Mouse (Mus musculus) spleen, adult 2 months (tissue): ENCODE measurements around the gene Ddx1.

Experiments
- CTCF ChIP-seq: fragments of 200-500 bp; IDR thresholded peaks from 2 replicates; pipeline ENCODE4 v1.5.1; 2011; ENCODE audit warnings: mild to moderate bottlenecking, inconsistent platforms; ENCODE audit not compliant: insufficient read depth, insufficient read length, insufficient replicate concordance; ENCODE audit errors: extremely low read depth
- POLR2A ChIP-seq: fragments of 200-500 bp; IDR thresholded peaks from 2 replicates; pipeline ENCODE4 v1.6.1; 2011; ENCODE audit warnings: low read depth, low read length, inconsistent platforms

GRCm38 (mm10) chr12:13211746-13212482 lies 37.1 kb downstream of the Ddx1 start:
- no peak for TF ChIP-seq CTCF
- no peak for TF ChIP-seq POLR2A
